32 mouse cellular contexts compared by ENCODE assay signal in genomic region chr6:48949596-48949995, GRCm38 (mm10). TPM values are rescaled to one million over a fixed set of nuclear protein-coding genes. Genes with fewer than 3 reads are reported as not detected.
"Had no signal": no experiment of that assay in that cellular context is flagged by ENCODE, and none has a peak within 500 bp of the region (broad histone marks: within the 10 kb centered on the region; RNA-seq: fewer than 3 reads in every experiment).

No protein-coding gene starts in this region.

- DNase-seq: kidney, adult 9 months; kidney, postnatal 14 days; kidney, postnatal 4 days; layer of hippocampus, adult 9-11 months; liver, embryonic 13.5 days; lung, adult 2 months; lung, postnatal 14 days; lung, postnatal 4 days; midbrain, embryonic 14.5 days; retina, postnatal 1 day; right cerebral cortex, postnatal 25 days; spleen, adult 18-20 months; thymus, adult 2 months; thymus, postnatal 14 days; thymus, postnatal 4 days had no signal

- H3K9me3 ChIP-seq: liver, embryonic 13.5 days; stomach, embryonic 15.5 days had no signal

- H3K4me3 ChIP-seq: layer of hippocampus, adult 2 months; liver, embryonic 13.5 days; stomach, embryonic 15.5 days had no signal

- H3K27me3 ChIP-seq: liver, embryonic 13.5 days; stomach, embryonic 15.5 days had no signal

- H3K4me1 ChIP-seq: liver, embryonic 13.5 days; stomach, embryonic 15.5 days had no signal

- H3K36me3 ChIP-seq: liver, embryonic 13.5 days; stomach, embryonic 15.5 days had no signal

- H3K27ac ChIP-seq: layer of hippocampus, adult 2 months; liver, embryonic 13.5 days; stomach, embryonic 15.5 days had no signal

RNA-seq across cellular contexts. Expression of gene 1600015I10Rik, which starts 19.9 kb away (rescaled TPM):
- total RNA-seq: layer of hippocampus, adult 2 months; layer of hippocampus, postnatal 25 days; left cerebral cortex, adult 18-20 months; left cerebral cortex, postnatal 25 days; liver, adult 2 months; megakaryocyte progenitor cell, adult 5-6 weeks; megakaryocyte-erythroid progenitor cell, adult 5-6 weeks; midbrain, postnatal 0 days had no signal
- polyA plus RNA-seq: kidney, embryonic 16.5 days; limb, embryonic 11.5 days; liver, adult 2 months; liver, embryonic 13.5 days; liver, embryonic 16.5 days; lung, adult 2 months; lung, embryonic 16.5 days; midbrain, embryonic 11.5 days; midbrain, embryonic 14.5 days; midbrain, postnatal 0 days; neural tube, embryonic 11.5 days; neural tube, embryonic 14.5 days; stomach, embryonic 15.5 days had no signal

RNA-seq across cellular contexts. Expression of gene Doxl2, which starts 25.2 kb away (rescaled TPM):
- total RNA-seq: layer of hippocampus, adult 2 months; layer of hippocampus, postnatal 25 days; left cerebral cortex, adult 18-20 months; left cerebral cortex, postnatal 25 days; liver, adult 2 months; megakaryocyte progenitor cell, adult 5-6 weeks; megakaryocyte-erythroid progenitor cell, adult 5-6 weeks; midbrain, postnatal 0 days had no signal
- polyA plus RNA-seq: kidney, embryonic 16.5 days; limb, embryonic 11.5 days; limb, embryonic 14.5 days; liver, adult 2 months; liver, embryonic 13.5 days; liver, embryonic 16.5 days; lung, adult 2 months; lung, embryonic 16.5 days; midbrain, embryonic 11.5 days; midbrain, embryonic 14.5 days; midbrain, postnatal 0 days; neural tube, embryonic 11.5 days; neural tube, embryonic 14.5 days; stomach, embryonic 15.5 days had no signal

RNA-seq across cellular contexts. Expression of gene Svs1, which starts 37.1 kb away (rescaled TPM):
- total RNA-seq: layer of hippocampus, adult 2 months; layer of hippocampus, postnatal 25 days; left cerebral cortex, adult 18-20 months; left cerebral cortex, postnatal 25 days; liver, adult 2 months; megakaryocyte progenitor cell, adult 5-6 weeks; megakaryocyte-erythroid progenitor cell, adult 5-6 weeks; midbrain, postnatal 0 days had no signal
- polyA plus RNA-seq: kidney, embryonic 16.5 days; limb, embryonic 11.5 days; limb, embryonic 14.5 days; liver, adult 2 months; liver, embryonic 13.5 days; liver, embryonic 16.5 days; lung, adult 2 months; lung, embryonic 16.5 days; midbrain, embryonic 11.5 days; midbrain, embryonic 14.5 days; midbrain, postnatal 0 days; neural tube, embryonic 11.5 days; neural tube, embryonic 14.5 days; stomach, embryonic 15.5 days had no signal
